Mouse (Mus musculus): Measurements from ENCODE around the gene Ptprm. TPM values are rescaled to one million over a fixed set of nuclear protein-coding genes. Genes with fewer than 3 reads are reported as not detected.

Ptprm gene
- polyA plus RNA-seq, 1 experiment from 2014 or later: 35.9 TPM

DNA sequence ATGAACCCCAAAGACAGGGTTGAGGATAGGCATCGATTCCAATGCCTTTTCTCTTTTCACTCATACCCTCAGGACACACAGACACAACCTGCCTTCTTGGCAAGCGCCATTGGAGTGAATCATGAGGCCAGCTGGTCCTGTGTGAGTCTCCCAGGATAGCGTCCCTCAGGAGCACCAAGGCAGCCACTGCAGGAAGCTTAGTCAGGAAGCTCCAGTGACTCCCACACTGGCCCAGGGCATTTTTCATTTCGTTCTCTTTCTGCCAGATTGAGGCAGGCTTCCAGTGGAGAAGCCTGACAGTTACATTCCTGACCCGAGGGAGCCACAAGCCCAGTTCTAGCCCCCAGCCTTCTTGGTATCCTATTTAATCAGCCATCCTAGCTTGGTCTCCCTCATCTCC lies 393.3 kb downstream of the Ptprm start:
- no peak for ATAC-seq
- Histone ChIP-seq H3K9ac (replicated peaks; ENCODE audit: low read depth) (no peak overlapping the region), H3K4me1 (ENCODE audit: insufficient read depth, low read depth, low read length) (no peaks in the 10 kb centered on the region), H3K4me2 (replicated peaks; ENCODE audit: low read depth, low read length) (no peak overlapping the region), H3K27me3 (replicated peaks; ENCODE audit: insufficient read depth, low read length) (no peaks in the 10 kb centered on the region), H3K36me3 (ENCODE audit: insufficient read depth, low read length) (no peaks in the 10 kb centered on the region), H3K9me3 (ENCODE audit: low read length) (no peaks in the 10 kb centered on the region), H3K4me3 (ENCODE audit: low read depth, low read length) (no peak overlapping the region), H3K27ac (ENCODE audit: low read length) (no peak overlapping the region)
- no peak for TF ChIP-seq EP300 (IDR thresholded peaks at IDR 0.05)
- no peak for TF ChIP-seq CTCF (IDR thresholded peaks at IDR 0.05)
- no peak for DNase-seq (ENCODE audit: low spot score)
- 62% methylated on average over 5 of the region's 5 CpGs for WGBS

DNA sequence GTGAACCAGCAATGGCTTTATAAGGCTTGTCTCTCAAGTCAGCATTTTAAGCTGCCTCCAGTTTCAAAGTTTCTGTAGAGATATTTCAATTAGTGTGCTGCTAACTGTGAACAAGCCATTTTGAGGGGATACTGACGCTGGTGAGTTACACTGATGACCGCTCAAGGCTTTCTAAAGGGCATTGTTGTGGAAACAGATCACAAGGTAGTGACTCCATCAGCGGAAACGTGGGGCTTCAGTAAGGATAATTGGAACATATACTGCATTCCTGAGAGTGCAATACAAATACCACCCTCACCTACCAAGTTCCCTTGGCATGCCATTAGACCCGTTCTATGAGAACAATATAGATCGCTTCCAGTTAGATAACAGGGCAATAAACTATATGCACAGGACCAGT lies 393.7 kb downstream of the Ptprm start:
- Histone ChIP-seq H3K4me2 (replicated peaks; ENCODE audit: low read depth, low read length) (no peak overlapping the region), H3K4me3 (ENCODE audit: low read depth, low read length) (no peak overlapping the region), H3K4me1 (ENCODE audit: insufficient read depth, low read depth, low read length) (no peaks in the 10 kb centered on the region), H3K9me3 (ENCODE audit: low read length) (no peaks in the 10 kb centered on the region), H3K9ac (replicated peaks; ENCODE audit: low read depth) (no peak overlapping the region), H3K27me3 (replicated peaks; ENCODE audit: insufficient read depth, low read length) (no peaks in the 10 kb centered on the region), H3K36me3 (ENCODE audit: insufficient read depth, low read length) (no peaks in the 10 kb centered on the region), H3K27ac (ENCODE audit: low read length) (no peak overlapping the region)
- ATAC-seq (no peak), DNase-seq (ENCODE audit: low spot score) (no peak)
- TF ChIP-seq CTCF (IDR thresholded peaks at IDR 0.05) (no peak), EP300 (IDR thresholded peaks at IDR 0.05) (no peak)
- 89% methylated on average over 6 of the region's 6 CpGs for WGBS

GRCm38 (mm10) chr17:66959815-66960214 lies 394.4 kb downstream of the Ptprm start:
- H3K4me3 ChIP-seq (ENCODE audit: low read depth, low read length): no peak overlapping the region
- H3K4me2 ChIP-seq (replicated peaks; ENCODE audit: low read depth, low read length): no peak overlapping the region
- ATAC-seq (no peak), DNase-seq (ENCODE audit: low spot score) (no peak)
- no peaks in the 10 kb centered on the region for H3K4me1 ChIP-seq (ENCODE audit: insufficient read depth, low read depth, low read length)
- no peaks in the 10 kb centered on the region for H3K27me3 ChIP-seq (replicated peaks; ENCODE audit: insufficient read depth, low read length)
- no peak overlapping the region for H3K9ac ChIP-seq (replicated peaks; ENCODE audit: low read depth)
- no peaks in the 10 kb centered on the region for H3K36me3 ChIP-seq (ENCODE audit: insufficient read depth, low read length)
- H3K9me3 ChIP-seq (ENCODE audit: low read length): no peaks in the 10 kb centered on the region
- no peak overlapping the region for H3K27ac ChIP-seq (ENCODE audit: low read length)
- TF ChIP-seq EP300 (IDR thresholded peaks at IDR 0.05): no peak
- TF ChIP-seq CTCF (IDR thresholded peaks at IDR 0.05): no peak
- WGBS: 91% methylated on average over 2 of the region's 2 CpGs

DNA sequence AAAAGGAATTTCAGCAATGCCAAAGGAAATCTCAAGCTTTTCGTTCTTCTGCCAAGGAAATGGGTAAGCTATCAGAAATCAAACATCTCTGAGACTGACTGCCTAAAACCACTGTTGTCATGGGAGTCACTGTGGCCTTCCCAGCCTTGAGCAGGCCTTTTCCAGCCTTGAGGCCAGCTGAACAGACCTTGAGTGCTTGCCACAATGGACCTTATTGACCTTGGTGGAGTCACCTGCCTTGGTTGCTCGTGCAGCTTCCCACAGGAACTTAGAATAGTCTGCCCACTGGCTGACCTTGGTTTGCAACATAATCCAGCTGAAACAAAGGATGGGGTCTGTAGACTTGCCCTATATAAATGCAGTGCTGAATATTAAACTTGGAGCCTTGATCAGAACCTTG lies 395.5 kb downstream of the Ptprm start:
- no peaks in the 10 kb centered on the region for H3K27me3 ChIP-seq (replicated peaks; ENCODE audit: insufficient read depth, low read length)
- no peak overlapping the region for H3K4me2 ChIP-seq (replicated peaks; ENCODE audit: low read depth, low read length)
- no peak for TF ChIP-seq CTCF (IDR thresholded peaks at IDR 0.05)
- TF ChIP-seq EP300 (IDR thresholded peaks at IDR 0.05): no peak
- 65% methylated on average over 2 of the region's 2 CpGs for WGBS
- ATAC-seq: no peak
- no peak overlapping the region for H3K4me3 ChIP-seq (ENCODE audit: low read depth, low read length)
- DNase-seq (ENCODE audit: low spot score): no peak
- no peaks in the 10 kb centered on the region for H3K4me1 ChIP-seq (ENCODE audit: insufficient read depth, low read depth, low read length)
- no peaks in the 10 kb centered on the region for H3K9me3 ChIP-seq (ENCODE audit: low read length)
- H3K36me3 ChIP-seq (ENCODE audit: insufficient read depth, low read length): no peaks in the 10 kb centered on the region
- no peak overlapping the region for H3K27ac ChIP-seq (ENCODE audit: low read length)
- no peak overlapping the region for H3K9ac ChIP-seq (replicated peaks; ENCODE audit: low read depth)

DNA sequence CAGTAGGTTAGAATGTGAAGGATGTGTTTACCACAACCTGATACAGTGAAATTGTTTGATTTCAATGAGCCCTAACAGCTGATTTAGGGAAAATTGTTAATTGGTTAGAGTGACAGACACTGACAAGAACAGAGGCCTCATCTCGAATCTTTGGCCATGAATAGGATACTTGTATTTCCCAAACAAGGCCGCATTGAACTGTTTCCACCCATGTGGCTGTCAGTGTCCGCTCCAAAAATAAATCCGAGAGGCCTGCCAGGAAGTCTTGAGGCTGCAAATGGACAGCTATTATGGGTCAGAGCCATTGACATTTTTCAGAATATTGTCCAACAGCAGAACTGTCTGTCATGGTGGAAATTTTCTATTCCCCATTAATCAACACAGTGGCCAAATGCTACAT lies 409.8 kb downstream of the Ptprm start:
- no peak for TF ChIP-seq EP300 (IDR thresholded peaks at IDR 0.05)
- TF ChIP-seq CTCF (IDR thresholded peaks at IDR 0.05): no peak
- Histone ChIP-seq H3K36me3 (ENCODE audit: insufficient read depth, low read length) (peaks cover 3% of the 10 kb centered on the region; the same call in 1 of the 2 replicates), H3K9me3 (ENCODE audit: low read length) (no peaks in the 10 kb centered on the region), H3K27ac (ENCODE audit: low read length) (no peak overlapping the region), H3K27me3 (replicated peaks; ENCODE audit: insufficient read depth, low read length) (no peaks in the 10 kb centered on the region), H3K9ac (replicated peaks; ENCODE audit: low read depth) (no peak overlapping the region), H3K4me2 (replicated peaks; ENCODE audit: low read depth, low read length) (no peak overlapping the region), H3K4me1 (ENCODE audit: insufficient read depth, low read depth, low read length) (no peaks in the 10 kb centered on the region), H3K4me3 (ENCODE audit: low read depth, low read length) (no peak overlapping the region)
- ATAC-seq (no peak), DNase-seq (ENCODE audit: low spot score) (no peak)
- WGBS: 68% methylated on average over 4 of the region's 4 CpGs

GRCm38 (mm10) chr17:66943539-66943938 lies 410.7 kb downstream of the Ptprm start:
- WGBS: 90% methylated on average over 9 of the region's 9 CpGs
- H3K36me3 ChIP-seq (ENCODE audit: insufficient read depth, low read length): 0 out of 2 replicates have a peak, but pooled peaks cover 3% of the 10 kb centered on the region
- ATAC-seq: no peak
- no peak overlapping the region for H3K4me2 ChIP-seq (replicated peaks; ENCODE audit: low read depth, low read length)
- TF ChIP-seq EP300 (IDR thresholded peaks at IDR 0.05): no peak
- no peak for TF ChIP-seq CTCF (IDR thresholded peaks at IDR 0.05)
- no peaks in the 10 kb centered on the region for H3K9me3 ChIP-seq (ENCODE audit: low read length)
- H3K27ac ChIP-seq (ENCODE audit: low read length): no peak overlapping the region
- no peak for DNase-seq (ENCODE audit: low spot score)
- H3K9ac ChIP-seq (replicated peaks; ENCODE audit: low read depth): no peak overlapping the region
- no peak overlapping the region for H3K4me3 ChIP-seq (ENCODE audit: low read depth, low read length)
- H3K27me3 ChIP-seq (replicated peaks; ENCODE audit: insufficient read depth, low read length): no peaks in the 10 kb centered on the region
- no peaks in the 10 kb centered on the region for H3K4me1 ChIP-seq (ENCODE audit: insufficient read depth, low read depth, low read length)

DNA sequence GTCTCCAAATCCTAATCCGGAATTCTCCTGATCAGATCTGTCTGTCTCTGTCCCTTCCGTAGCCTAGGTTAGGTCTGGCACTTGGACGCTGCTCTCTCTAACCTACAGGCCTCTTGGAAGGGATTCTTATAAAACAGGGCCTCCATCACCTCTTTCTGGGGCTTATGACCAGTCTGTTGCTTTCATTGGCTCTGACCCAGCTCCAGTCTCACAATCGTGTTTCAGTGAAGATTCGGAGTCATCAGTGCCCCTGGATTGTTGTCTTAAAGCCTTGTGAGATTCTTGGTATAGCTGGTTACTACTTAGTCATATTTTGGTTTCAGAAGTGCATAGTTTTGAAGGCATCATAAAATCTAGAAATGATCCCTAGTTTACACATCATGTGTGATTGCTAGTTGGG lies 428.6 kb downstream of the Ptprm start:
- Histone ChIP-seq H3K27ac (ENCODE audit: low read length) (no peak overlapping the region), H3K9me3 (ENCODE audit: low read length) (no peaks in the 10 kb centered on the region; the same call in 1 of the 2 replicates), H3K4me2 (replicated peaks; ENCODE audit: low read depth, low read length) (no peak overlapping the region), H3K27me3 (replicated peaks; ENCODE audit: insufficient read depth, low read length) (no peaks in the 10 kb centered on the region), H3K4me3 (ENCODE audit: low read depth, low read length) (no peak overlapping the region), H3K9ac (replicated peaks; ENCODE audit: low read depth) (no peak overlapping the region), H3K4me1 (ENCODE audit: insufficient read depth, low read depth, low read length) (no peaks in the 10 kb centered on the region), H3K36me3 (ENCODE audit: insufficient read depth, low read length) (no peaks in the 10 kb centered on the region)
- ATAC-seq (no peak), DNase-seq (ENCODE audit: low spot score) (no peak)
- 84% methylated on average over 5 of the region's 5 CpGs for WGBS
- TF ChIP-seq CTCF (IDR thresholded peaks at IDR 0.05) (no peak), EP300 (IDR thresholded peaks at IDR 0.05) (no peak)
